Mouse (Mus musculus): ENCODE measurements at regions not wholly inside any gene's neighbourhood (a gene's known extent, or its start where the extent isn't known, plus 50 kb on each side); places are given as distances from the start of the nearest gene placed in this dataset.
"Not testable (repeated sequence)": the region's sequence is repeated elsewhere in the genome, so short reads cannot be mapped to it uniquely, and the experiment has no call there.

DNA sequence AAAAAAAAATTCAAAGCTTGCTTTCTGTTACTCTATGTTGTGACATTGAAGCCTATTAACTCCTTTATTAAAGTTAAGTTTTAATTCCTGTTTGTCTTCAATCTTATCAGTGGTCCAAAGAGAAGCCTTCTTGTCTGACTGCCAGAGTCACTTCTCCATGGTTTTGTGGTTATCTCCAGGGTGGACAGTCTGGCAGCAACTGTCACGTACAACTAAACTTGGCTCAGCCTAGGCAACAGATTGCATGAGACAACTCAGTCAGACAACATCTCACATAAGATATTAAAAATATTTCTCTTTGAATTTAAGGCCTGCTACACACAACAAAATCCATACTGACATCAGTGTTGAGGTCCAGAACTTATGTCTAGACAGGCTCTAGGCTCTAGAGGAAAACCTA, 406.7 kb upstream of the Slc39a10 start:
- DNase-seq (ENCODE audit: low spot score), result no peak

DNA sequence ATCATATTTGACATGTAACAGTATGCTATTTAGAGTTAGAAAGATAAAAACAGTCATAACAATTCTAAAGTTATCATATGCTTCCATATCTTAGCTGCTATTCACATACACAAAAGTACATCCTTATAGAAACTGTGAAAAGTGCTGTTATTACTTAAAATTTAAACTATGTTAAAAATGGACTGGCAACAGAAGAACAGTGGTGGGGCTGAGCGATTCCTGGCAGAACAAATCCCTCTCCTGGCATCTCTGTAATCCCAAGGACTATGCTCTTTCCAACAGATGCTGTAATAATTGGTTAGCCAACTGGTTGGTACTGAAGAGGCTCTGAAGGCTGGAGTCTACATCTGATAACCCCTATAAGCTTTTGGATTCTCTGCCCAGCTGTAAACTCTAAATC, 393.0 kb upstream of the Slc39a10 start:
- DNase-seq (ENCODE audit: low spot score), result no peak

DNA sequence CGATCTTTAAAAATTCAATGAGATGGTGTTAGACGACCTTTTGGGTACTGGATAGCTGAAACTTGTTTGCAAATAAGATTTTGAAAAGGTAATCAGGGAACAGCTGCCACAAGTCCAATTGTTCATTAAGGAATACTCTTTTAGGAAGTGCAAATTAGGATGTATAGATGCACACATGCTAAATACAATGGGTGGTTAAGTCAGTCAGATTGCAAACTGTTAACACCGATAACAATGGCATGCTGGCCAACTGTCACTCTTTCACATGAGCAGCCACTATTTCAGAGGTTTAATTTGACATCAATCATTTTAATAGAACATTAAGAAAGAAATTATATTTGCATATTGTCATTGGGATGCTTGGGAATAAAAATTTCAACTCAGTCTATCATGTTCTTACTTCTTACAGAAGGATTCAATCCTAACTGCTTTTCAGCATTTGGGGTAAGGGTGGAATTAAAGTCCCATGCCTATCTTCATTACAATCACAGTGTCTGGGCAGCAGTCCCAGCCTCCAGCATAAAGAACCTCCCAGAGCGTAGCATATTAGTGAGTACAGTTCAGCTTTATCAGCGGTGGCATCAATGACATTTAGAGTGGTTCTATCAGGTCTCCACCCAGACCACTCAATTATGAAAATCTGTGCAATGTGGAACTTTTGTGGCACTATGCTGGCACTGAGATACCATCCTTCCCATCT, 385.8 kb upstream of the Slc39a10 start:
- DNase-seq (ENCODE audit: low spot score), result no peak

DNA sequence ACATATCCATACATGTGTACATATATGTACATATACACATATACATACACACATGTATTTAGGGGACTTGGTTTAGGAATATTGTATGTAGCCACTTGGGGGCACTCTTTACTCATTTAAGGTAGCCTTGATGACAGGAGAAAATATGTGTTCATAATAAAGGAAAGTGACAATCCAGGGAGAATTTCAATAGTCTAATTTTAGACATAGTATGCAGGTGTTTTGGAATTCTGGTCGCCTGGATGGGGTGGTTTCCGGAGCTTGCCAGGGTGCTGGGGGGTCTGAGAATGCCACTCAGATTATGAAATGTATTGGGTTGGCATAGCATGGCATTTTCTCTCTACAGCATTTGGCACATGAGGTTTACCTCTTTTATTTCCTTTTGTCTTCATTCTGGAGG, 385.2 kb upstream of the Slc39a10 start:
- peak; percentile 11 for DNase-seq (ENCODE audit: low spot score)

DNA sequence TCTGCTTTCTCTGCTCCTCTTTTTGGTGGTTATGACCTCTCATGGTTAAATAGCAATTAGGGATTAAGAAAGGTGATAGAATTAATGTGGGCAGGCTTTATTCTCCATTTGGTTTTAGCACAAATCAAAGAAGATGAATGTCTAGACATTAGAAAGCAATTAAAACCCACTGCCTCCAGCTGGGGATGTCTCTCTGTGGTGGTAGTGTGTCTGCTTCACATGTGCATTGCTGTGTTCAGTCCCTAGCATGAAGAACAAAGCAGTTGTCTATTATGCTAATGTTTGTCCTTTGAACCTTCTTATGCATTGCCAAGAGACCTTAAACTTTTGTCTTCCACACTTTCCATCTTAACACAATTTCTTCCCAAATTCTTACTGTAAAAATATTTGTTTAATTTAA, 379.5 kb upstream of the Slc39a10 start:
- DNase-seq (ENCODE audit: low spot score), result no peak

DNA sequence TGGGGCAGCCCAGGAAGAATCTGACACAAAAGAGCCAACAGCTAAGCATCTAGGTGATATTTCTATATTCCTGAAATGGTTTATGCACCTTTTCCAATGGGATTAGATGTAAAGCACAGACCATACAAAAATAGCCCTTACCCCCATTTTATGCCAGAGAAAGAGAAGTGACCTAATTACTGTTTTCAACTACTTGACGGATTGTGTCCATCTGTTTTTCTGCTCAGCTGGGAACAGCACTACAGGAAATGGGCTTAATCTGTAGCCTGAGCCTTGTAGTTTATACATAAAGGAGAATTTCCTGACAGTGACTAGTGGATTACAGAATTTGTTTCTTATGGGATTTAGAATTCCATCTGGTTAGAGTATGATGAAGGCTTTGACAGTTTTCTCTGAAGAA, 371.0 kb upstream of the Slc39a10 start:
- no peak for DNase-seq (ENCODE audit: low spot score)

DNA sequence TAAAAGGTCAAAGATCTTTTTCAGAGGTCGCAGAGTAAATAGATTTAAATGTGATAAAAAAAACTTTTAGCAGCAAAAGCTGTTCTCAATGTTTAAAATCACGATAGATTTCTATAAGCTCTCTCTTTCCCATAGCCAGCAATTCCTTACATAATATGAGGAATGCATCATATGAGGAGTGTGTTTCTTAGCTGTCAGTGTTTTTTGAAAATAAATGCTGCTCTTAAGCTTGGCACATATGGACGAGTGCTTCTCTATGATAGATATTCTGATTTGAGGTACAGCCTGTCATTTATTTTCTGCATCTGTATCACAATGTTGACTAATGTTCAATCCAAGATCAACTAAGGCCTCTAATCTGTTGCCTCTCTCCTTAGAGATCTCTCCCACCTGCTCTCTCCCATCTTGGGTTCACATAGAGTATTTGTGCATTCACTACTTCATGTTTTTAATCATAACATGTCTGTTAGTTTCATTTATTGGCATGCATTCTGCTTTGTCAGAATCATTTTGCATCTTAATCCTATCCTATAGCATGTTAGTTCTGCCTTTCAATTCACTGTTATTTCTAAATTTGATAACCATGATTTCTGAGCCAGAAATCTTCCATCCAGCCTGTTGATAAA, 369.0 kb upstream of the Slc39a10 start:
- no peak for DNase-seq (ENCODE audit: low spot score)

DNA sequence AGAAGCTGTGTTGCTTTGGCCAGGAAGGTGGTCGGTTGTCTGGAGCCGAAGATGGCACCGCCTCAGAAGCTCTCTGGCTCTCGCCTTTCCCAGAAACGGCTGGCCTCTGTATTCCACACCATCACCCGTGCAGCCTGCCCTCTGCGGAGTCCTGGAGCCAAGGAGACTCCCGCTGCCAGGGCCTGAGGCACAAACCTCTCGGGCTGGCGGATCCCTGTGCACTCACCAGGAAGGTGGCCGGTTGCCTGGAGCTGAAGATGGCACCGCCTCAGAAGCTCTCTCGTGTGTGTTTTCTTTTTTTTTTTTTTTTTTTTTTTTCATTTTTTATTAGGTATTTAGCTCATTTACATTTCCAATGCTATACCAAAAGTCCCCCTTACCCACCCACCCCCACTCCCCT, 358.1 kb upstream of the Slc39a10 start:
- not testable (repeated sequence) for DNase-seq (ENCODE audit: low spot score)

DNA sequence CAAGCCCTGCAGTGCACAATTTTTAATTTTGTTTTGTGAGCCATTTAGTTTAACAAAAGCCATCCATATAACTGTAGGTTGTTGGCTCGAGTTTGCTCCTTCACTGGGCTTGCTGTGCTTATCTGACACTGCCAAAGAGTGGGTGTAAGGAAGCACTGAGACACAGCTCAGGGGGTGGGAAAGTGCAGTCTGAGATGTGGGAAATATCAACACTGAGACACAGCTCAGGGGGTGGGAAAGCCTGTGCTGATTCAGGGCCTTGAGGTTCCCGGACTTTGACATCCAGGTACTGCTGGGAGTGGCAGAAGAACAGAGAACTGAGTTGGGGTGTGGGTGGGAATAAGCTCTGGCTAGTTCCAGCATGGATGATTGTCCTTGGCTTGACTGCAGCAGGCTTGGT, 324.4 kb upstream of the Slc39a10 start:
- DNase-seq (ENCODE audit: low spot score), result no peak

DNA sequence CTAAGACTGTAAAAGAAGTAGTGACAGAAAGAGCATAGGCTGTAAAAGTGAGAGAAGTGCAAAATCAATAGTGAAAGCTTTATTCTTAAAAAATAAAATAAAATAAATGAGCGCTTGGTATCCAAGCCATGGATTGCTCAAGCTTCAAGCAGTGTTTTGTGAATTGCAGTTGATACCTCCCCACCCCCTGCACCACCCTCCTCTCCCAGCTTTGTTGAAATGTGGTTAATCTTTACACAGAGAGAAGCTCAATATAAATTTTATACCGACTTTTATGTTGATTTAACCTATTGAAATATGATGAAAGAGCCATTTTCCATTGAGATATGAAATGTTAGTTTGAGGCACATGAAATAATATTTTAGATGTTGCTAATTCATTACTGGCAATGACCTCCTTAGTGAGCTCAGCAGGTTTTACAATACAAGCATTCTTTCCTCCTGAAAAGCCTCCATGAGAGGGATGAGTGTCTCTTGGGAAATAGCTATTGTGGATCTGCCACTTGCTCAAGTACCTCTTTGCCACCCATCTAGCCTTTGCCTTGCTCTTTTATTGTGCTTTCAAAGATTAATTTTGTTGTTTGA, 323.9 kb upstream of the Slc39a10 start:
- no peak for DNase-seq (ENCODE audit: low spot score)

DNA sequence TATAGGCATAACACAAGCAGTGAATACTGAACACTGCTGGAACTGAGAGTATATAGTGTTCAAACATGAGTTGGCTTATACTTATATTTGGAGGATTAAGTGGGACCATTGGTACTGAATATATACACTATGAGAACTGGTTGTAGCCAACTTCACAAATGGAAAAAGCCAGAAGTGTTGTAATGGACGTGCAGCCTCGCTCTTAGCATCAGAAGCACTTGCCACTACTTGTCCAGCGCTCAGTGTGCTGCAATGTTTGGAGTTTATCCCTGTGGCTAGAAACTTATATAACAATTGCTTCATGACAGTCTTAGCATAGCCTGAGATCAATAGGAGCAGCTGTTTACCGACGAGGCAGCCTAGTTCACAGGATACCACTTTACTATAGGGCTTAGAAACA, 320.8 kb upstream of the Slc39a10 start:
- no peak for DNase-seq (ENCODE audit: low spot score)

DNA sequence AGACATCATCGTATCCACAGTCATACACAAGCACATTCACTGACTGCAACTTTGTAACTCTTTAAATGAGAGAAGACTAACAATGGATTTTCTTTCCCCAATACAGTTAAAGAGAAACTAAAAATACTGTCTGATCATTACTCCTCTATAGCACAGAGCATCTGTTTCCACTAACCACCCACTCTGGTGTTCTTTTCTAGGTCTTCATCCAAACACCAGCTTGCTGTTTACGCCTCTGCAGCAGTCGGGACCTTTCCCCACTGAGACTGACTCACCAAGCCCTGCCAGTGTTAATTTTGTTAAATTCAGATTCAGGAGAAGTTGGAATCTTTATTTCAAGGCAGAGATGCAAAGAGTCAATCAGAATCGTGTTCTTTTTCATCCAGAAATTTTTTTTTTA, 300.3 kb upstream of the Slc39a10 start:
- DNase-seq (ENCODE audit: low spot score), result no peak

DNA sequence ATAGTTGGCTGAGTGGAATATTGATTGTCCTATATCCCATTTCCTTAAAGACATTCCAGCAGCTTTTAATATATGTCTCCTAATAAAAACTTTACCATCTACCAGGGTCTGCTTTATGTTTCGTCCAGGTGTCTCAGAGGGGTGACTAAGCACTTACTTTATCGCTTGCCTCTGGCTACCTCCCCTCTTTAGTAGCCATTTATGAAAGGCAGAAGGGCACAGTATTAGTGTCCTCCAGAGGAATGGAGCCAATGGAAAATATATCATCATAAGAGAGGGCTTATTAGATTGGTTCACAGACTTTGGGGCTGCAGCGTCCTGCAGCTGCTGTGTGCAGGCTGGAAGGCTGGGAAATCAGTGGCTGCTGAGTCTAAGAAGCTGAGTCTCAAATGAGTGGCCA, 271.8 kb upstream of the Slc39a10 start:
- DNase-seq (ENCODE audit: low spot score), result no peak

DNA sequence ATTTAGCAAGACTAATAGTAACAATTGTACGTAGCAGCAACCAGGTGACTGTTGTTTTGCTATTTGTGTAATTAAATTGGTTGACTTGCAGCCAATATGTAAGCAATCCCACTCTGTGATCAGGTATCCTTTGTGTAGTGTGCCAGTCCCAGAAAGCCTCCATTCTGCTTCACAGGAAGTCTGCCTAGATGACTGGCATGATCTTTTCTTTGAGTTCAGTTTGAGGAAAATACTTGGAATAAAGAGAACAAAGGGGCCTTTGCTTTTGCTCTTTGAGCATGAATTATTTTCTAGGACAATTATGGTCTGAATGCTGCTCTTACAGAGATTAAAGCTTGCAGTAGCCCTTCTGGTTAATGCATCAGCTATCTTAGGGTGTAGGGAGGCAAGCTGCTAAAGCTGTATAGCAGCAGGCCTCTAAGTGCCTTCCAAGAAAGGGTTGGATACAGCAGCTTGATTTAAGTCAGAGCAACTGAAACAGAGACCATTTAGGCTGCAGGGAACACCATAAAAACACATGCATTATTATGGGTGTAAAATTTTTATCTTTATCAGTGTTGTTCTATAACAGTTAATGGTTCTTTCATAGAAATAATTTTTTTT, 271.3 kb upstream of the Slc39a10 start:
- no peak for DNase-seq (ENCODE audit: low spot score)

DNA sequence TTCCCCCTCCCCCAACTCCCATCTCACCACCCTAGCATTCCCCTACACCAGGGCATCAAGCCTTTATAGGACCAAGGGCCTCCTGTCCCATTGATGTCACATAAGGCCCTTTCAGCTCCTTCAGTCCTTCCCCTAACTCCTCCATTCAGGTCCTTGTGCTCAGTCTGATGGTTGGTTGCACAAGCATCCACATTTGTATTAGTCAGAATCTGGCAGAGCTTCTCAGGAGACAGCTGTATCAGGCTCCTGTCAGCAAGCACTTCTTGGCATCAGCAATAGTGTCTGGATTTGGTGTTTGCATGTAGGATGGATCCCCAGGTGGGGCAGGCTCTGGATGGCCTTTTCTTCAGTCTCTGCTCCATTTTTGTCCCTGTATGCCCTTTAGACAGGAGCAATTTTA, 237.4 kb upstream of the Slc39a10 start:
- DNase-seq (ENCODE audit: low spot score), result not testable (repeated sequence)

DNA sequence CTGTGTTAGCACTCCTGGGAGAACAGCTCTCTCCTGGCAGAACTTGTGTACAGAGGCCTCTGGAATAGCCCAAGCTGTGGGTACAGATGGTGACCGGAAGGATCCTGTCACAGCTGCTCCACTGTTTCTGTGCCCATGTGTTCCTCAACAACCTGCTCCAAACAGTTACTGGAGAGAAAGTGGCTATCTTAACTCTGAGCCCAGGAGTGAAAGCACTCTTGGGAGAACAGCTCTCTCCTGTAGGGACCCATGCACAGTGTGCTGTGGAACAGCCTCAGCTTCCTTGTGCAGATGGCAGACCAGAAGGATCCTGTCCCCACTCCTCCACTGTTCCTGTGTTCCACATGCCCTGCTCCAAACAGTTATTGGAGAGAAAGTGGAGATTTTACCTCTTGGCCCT, 227.0 kb upstream of the Slc39a10 start:
- no peak for DNase-seq (ENCODE audit: low spot score)

DNA sequence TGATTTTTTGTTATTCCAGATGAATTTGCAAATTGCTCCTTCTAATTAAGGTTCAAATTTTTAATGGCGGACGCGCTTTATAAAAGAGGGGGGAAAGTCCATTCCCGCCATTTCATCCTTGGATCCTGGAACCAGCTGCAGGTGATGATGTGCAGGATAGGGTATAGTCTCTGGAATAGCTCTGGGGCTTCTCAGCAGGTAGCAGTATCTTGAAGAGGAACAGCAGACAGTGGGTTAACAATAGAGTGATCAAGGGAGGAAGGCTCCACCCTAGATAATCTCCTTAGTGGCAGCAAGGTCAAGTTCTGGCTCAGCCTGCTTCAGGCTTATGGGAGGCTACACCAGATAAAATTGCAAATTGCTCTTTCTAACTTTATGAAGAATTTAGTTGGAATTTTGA, 224.0 kb upstream of the Slc39a10 start:
- DNase-seq (ENCODE audit: low spot score), result not testable (repeated sequence)

DNA sequence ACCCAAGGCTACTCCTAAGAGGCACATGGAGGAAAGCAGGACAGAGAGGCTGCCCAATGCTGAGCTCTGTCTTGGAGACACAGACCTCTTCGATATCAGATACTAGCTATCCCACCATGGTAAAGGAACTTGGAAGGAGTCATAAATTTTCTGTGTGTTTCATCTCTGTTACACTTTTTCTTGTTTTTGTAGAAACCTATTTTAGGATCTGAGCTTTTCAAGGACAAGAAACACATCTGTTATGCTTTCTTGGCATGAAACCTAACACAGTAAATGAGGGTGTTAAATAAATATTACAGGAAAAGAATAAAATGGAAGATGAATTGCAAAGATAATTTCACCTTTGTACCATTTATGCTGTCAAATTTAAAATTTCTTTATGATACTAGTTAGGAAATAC, 219.8 kb upstream of the Slc39a10 start:
- no peak for DNase-seq (ENCODE audit: low spot score)

DNA sequence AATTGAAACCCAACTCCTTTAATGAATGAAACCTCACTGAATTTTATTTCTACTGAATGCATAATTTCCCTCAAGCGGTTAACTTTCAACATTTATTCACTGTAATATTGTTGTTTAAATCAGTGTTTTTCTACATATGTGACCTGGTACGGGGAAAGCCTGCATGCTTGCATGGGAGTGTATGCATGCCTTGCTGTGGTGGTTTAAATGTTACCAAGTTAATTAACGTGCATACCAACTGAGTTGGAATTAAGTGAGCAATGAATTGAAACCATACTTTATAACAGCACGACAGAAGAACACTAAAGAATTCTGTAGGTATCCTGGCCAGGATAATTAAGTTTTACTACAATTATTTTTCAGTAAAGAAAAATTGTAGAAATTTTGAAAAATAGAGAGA, 211.4 kb upstream of the Slc39a10 start:
- DNase-seq (ENCODE audit: low spot score), result no peak

DNA sequence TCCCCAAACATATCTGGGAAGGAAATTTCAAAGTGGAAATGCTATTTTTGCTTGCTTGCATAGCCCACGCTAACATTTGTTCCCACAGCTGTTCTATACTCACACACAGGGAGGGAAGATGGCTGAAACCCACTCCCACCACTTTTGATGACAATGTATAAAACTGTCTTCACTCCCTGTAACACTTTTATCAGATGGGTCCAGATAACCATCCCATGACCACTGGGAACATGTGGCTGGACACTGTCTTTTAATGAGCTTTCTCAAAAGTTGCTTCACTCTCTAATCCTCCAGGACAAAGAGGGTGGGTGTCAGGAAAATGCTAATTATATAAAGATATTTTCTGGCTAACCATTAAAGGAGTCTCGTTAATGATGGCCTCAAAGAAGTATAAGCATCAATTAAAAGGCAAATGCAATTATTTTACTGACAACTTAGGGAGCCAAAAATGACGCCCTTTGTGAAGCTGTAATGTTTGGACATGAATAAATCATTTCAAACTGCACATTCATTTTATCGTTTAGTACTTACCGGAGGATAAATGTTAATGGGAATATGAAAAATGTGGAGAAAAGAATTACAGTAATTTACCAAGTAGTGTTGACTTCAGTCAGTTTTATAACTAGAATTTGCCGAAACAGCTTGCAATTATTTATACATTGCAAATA, 210.8 kb upstream of the Slc39a10 start:
- DNase-seq (ENCODE audit: low spot score), result no peak

DNA sequence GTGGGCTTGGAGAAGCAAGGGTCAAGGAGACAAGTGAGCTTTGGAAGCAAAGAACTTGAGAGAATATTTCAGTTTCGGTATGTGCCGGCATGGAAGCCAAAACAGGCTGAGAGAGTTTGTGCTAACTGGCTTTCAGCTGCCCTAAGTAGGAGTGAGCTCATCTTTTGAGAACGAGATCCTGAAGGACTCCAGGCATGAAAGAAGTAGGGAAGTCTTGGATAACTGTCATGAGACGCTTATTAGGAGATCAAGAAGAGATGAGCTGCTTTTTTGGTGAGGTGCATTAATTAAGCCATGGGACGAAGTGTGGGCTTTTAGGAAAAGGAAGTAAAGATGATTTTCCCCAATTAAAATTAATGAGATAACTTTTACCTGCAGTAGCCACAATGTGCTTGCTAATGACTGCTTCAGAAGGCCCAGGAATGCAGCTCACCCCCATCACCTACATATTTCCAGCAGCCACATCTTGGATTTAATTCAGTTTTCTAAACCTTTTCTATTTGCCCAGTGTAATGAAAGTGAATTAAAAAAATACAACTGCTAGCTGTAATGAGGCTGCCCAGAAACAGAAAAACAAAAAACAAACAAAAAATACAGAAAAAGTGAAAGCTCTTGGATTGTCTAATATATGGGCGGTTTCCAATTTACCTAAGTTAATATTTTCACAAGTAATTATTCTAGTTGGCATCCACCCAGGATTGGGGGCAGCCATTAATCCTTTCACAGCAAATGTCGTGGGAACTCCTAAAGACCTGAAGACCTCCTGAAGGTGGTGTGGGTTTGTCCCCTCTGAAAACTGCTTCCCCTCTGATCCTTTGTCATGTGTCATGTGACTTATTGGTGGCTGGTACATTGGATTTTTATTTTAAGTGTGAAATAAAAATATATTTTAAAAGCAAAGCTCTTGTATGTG, 204.7 kb upstream of the Slc39a10 start:
- DNase-seq (ENCODE audit: low spot score), result no peak

DNA sequence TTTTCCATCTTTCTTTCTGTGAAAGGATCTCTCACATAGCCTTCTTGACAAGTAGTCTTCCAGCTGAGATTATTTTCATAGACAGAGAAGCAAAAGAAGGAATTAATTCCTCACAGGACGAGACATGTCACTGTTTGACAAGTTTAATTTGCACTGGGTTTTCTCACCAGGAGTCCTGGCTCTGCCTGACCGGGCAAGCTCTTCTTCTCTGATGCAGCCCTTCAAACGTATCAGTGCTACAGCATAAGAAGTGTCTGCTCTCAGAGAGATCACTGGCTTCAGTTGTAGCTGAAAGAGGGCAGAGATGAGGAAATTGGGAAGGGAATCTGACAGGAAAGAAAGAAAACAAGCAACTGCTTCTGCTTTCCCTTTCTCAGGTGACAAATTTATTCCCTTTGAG, 201.8 kb upstream of the Slc39a10 start:
- no peak for DNase-seq (ENCODE audit: low spot score)
